Mouse (Mus musculus): Measurements from ENCODE around the gene Rabgap1l.

DNA sequence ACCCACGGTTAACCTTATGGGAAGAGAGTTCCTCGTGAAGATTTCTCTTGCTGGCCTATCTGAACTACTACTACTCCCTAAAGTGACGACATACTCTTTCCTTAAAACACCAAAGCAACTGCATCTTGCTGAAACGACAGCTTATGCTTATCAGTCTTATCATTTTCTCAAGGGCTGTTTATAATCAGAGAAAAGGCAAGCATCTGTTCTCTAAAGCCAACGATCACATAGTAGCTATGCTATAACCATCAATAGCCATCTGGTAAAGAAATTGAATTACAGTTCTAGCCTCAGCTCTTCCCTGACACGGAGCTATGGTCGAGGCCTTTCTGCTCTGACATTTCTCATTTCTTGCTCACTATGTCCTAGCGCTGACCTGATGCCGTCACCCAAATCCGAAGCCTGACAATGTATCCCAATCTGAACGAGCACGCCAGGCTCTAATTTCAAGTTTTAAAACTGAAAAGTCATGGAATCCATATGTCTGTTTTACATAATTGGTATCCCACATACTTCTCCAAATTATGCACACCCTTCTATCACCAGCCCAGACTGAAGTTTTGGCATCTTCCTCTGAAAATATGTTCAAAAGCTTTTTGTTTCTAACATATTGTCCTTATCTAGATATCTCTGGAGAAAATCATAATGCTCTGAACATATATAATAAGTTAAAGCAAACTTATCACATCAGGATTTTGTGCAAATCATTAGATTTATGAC is 164.6 kb downstream of the Rabgap1l start:
- TF ChIP-seq POLR2A (IDR thresholded peaks at IDR 0.05; ENCODE audit: borderline replicate concordance, extremely low read depth, insufficient read depth, insufficient read length, poor library complexity, severe bottlenecking) = no peak
- no peak for TF ChIP-seq CTCF (IDR thresholded peaks at IDR 0.05; ENCODE audit: borderline replicate concordance, extremely low read depth, insufficient read depth, insufficient read length)

All from brain, embryonic 14.5 days (tissue).